Mouse (Mus musculus) cerebellum, postnatal 14 days (tissue): Measurements from ENCODE around the gene Stard9.
"Not testable (repeated sequence)": the region's sequence is repeated elsewhere in the genome, so short reads cannot be mapped to it uniquely, and the experiment has no call there.

ENCODE experiments used
- DNase-seq, 2 experiments: peaks; one replicate each; pipeline ENCODE4 v3.0.0; 2021; ENCODE audit warnings: mixed read lengths in 2 of 2

The Stard9 gene

DNA sequence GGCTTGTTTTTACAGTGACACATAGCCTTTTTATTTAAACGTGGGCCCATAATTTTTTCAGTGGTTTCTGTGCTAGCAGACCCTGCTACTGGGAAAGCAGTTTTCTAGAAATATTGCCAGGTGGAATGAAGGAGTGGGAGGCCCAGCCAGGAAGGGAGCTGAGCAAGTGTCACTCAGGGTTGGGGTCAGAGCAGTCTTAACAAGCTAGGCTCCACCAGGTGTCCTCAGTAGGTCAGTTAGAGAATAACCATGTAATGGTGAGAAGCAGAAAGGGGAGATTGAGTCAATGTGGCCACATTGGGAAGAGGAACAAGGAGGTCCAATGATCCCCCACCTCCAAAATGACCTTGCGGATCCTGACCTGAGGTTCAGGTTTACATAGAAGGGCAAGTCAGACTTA, 25.8 kb downstream of the Stard9 start:
- no peak for DNase-seq

- no peak for DNase-seq
These were observed 27.0 kb downstream of the Stard9 start for GRCm38 (mm10) chr2:120655905-120656304.

DNA sequence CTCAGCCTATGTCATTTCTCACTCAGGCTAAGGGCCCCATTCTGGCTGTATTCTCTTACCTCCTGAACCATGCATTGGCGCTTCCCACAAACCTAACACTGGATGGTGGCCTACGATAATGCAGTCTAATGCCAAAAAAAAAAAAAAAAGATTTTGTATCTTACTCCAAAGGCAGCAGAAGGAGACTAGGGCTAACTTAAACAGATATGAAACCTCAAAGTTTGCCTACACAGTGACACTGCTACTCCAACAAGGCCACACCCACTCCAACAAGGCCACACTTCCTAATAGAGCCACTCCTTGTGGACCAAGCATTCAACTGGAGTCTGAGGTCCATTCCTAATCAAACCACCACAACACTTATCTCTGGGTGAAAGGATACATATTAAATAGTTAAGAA, 27.8 kb downstream of the Stard9 start:
- no peak for DNase-seq

- DNase-seq = no peak
These were observed 29.6 kb downstream of the Stard9 start for GRCm38 (mm10) chr2:120658486-120658885.

- no peak for DNase-seq
These were observed 30.4 kb downstream of the Stard9 start for GRCm38 (mm10) chr2:120659318-120659717.

GRCm38 (mm10) chr2:120660486-120661078, 31.7 kb downstream of the Stard9 start:
- no peak for DNase-seq

- DNase-seq = no peak
These were observed 33.8 kb downstream of the Stard9 start for GRCm38 (mm10) chr2:120662766-120663165.

GRCm38 (mm10) chr2:120663491-120664154, 34.7 kb downstream of the Stard9 start:
- no peak for DNase-seq

GRCm38 (mm10) chr2:120667446-120667845, 38.5 kb downstream of the Stard9 start:
- no peak for DNase-seq

DNA sequence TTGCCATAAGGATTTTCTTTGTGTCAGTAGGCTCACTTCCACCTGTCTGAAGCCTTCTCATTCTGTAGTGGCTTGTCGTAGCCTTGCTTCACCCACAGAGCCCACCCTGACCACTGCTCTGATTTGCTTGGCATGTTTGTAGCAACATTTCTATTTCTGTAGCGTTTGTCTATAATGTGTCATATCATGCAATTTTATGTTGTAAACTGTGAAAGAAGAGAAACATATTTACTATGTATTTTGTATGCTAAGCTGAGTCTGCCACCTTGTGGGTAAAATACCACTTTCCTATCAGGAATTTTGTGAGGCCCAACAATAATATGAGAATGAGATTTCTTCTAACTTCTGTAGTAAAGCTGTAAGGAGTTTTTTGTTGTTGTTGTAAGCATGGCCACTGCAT, 41.3 kb downstream of the Stard9 start:
- no peak for DNase-seq

- DNase-seq = not testable (repeated sequence)
These were observed 52.2 kb downstream of the Stard9 start for GRCm38 (mm10) chr2:120681151-120681550.

GRCm38 (mm10) chr2:120697767-120698166, 68.8 kb downstream of the Stard9 start:
- no peak for DNase-seq

DNA sequence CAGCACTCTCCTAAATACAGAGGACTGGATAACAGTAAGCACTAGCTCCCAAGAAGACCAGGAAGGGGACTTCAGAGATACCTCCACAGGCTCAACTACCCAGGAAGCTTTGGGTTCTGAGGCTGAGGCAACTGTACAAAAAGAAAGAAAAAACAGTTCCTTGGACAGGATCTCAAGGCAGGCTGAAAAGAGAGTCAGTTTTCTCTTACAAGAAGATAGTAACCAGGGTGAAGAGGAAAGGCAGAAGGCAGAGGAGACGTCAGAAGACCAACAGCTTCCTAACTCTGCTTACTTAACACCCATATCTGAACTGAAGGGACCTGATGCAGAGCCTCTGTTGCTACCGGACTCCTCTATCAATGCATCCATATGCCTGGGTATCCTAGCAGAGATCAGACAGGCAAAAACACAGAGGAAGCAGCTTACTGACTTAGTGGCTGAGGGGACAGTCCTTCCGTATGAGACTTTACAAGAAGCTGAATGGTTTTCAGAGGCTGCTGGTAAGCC, 71.5 kb downstream of the Stard9 start:
- DNase-seq = no peak

GRCm38 (mm10) chr2:120702675-120703074, 73.8 kb downstream of the Stard9 start:
- DNase-seq = no peak

DNA sequence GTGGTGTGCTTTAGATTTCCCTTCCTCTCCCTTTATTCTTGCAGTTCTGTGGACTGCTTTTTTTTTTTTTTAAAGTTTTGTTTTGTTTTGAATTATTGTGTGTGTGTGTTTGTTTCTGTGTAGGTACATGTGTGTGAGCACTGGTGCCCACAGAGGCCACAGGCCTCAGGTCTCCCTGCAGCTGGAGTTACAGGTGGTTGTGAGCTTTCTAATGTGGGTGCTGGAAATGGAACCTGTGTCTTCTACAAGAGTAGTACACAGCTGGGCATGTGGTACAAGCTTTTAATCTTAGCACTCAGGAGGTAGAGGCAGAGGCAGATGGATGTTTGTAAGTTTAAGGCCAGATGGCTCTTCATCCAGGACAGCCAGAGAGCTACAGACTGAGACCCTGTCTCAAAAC, 78.1 kb downstream of the Stard9 start:
- DNase-seq = no peak

DNA sequence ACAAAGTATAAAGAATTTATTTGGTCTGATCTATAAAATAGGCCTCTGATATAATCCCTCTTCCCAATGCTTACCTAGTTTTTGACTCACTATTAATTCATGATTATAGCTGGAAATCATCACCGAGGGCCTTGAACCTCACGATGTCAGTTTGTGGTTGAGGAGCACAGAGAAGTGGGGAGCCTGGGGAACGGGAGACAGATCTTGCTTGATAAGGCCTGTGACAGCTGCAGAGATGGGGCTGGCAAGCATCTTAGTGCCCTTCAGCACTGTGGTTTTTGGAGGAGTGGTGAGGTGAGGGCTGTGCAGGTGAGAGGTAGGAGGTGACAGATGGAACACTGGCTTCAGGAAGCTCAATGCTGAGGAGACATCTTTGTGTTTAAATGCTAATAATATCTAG, 81.2 kb downstream of the Stard9 start:
- DNase-seq = no peak

GRCm38 (mm10) chr2:120710948-120711347, 82.0 kb downstream of the Stard9 start:
- DNase-seq = no peak

DNA sequence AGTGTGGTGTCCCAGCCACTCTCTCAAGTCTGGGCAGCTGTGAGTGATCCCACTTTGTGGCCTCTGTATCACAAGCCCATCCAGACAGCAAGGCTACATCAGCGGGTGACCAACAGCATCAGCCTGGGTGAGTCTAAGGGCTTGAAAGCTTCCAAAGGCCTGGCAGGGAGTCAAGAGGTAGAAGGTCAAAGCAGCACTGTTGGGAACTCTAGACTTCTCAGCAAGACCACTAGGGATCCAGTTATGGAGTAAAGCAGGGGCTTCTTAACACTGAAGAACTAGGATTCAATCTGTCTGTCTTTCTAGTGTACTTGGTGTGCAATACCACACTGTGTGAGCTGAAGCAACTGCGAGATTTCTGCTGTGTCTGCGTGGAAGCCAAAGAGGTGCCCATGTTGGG, 84.5 kb downstream of the Stard9 start:
- DNase-seq = no peak

DNA sequence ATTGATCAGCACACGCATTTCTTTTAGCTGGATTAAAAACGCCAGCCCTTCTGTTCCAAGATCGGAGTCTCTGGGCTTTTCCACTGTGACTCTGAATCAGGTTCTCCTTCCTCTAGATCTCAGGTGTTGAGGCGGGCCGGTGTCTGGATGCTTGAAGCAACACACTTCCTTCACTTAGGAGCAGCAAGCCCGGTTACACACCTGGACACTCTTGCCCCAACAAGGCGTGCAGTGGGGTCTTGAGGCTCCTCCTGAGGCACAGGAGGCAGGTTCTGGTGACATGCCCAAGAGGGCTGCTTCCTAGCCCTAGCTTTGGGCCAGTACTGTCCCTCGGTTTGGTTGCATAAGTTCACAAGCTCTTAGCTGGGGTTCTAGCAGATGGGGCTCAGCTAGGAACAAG, 89.6 kb downstream of the Stard9 start:
- no peak for DNase-seq

DNA sequence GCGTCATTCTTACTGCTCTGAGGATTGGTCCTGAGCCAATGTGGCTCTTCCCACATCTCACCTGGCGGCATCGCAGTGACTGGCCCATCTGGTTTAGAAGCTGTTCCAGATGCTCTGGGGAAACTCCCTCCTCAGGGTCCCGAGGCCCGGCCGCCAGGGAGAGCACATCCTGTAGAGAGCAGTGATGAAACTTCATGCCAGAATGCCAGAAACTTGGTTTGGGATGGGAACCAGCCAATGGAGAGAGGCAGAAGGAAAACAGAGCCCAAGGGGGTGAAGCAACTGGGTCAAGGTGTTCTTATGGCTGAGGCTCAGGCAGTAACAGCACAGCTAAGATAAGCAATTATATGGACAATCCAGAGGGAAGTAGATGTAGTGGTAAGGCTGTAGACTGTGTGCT, 91.9 kb downstream of the Stard9 start:
- DNase-seq = no peak

DNA sequence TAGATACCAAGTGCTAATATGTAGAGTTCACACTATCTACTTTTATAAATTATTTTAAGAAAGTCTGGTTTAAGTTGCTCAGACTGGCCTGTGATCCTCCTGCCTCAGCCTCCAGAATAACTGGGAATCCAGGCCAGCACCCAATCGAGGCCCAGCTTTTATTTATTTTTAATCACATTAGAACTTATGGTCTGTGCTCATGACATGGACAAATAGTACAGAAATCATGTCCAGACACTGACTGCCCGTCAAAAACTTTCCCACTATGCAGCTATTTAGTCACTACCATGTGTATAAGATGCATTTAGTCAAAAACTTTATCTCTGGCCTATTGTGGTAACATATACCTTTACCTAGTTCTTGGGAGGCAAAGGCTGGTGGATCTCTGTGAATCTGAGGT, 93.0 kb downstream of the Stard9 start:
- no peak for DNase-seq

DNA sequence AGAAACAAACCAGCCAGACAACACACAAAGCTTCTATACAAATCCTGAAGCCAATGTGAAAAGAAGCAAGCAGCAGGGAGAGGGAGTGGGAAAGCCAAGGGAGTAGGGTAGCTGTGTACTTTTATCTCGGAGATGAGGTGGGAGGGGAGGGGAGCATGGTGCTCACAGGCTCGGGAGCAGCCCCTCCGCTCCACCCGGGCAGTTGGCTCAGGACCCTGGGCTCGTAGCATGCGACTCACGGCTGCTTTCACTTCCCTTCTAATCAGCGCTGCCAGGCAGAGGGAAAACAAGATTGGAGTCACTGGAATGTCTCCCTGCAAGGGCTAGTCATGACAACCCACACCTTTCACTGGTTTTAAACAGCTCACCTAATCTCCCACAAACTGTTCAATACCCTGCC, 93.6 kb downstream of the Stard9 start:
- no peak for DNase-seq

- DNase-seq = no peak
These were observed 94.7 kb downstream of the Stard9 start for GRCm38 (mm10) chr2:120723621-120724020.

DNA sequence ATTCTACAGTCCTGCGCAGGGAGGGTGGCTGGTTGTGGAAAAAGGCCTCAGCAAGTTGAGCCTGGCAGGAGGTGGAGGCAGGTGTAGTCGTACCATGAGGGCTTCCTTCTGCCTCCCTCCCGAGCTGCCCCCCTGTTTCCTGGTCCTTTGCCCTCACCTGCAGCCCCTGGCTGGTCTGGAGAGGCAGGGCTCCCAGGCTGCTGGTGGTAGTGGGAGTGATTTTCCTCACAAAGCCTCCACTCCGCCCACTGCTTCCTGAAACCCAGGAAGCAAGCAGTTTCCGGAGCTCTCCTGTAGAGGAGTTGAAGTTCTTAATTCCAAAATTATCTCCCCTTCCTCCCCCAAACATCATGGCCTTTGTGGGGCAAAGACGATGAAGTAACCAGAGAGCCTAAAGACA, 95.3 kb downstream of the Stard9 start:
- no peak for DNase-seq
